In genomic region chr2:148622216-148622615, GRCm38 (mm10) we compare ENCODE assay signal across 13 mouse cellular contexts. TPM values are rescaled to one million over a fixed set of nuclear protein-coding genes. Genes with fewer than 3 reads are reported as not detected.
DNase-seq lines count a peak whose midpoint lies in the region; ATAC-seq and TF ChIP-seq lines count a peak whose summit lies in the region.
"Had no signal": no experiment of that assay in that cellular context is flagged by ENCODE, and none has a peak within 500 bp of the region (broad histone marks: within the 10 kb centered on the region; RNA-seq: fewer than 3 reads in every experiment).

No protein-coding gene starts in this region.

- H3K36me3 ChIP-seq in heart, embryonic 11.5 days (ENCODE audit: control insufficient read depth, insufficient read depth, low read length) = no peaks in the 10 kb centered on the region
- no peaks in the 10 kb centered on the region for H3K36me3 ChIP-seq in CH12.LX (replicated peaks in 1 of 2; ENCODE audit: control insufficient read depth in 1 of 2, insufficient read depth in 1 of 2, low read length in 1 of 2)
- H3K36me3 ChIP-seq: embryonic facial prominence, embryonic 10.5 days; hindbrain, embryonic 15.5 days; neural tube, embryonic 13.5 days had no signal

- no peak overlapping the region for H3K4me3 ChIP-seq in heart, embryonic 11.5 days (ENCODE audit: low read depth, low read length)
- H3K4me3 ChIP-seq in CH12.LX (replicated peaks in 1 of 3; ENCODE audit: low read depth in 2 of 3, low read length in 2 of 3, poor library complexity in 1 of 3) = no peak overlapping the region
- H3K4me3 ChIP-seq in gastrocnemius, adult 2 months = no peak overlapping the region
- H3K4me3 ChIP-seq: embryonic facial prominence, embryonic 10.5 days; hindbrain, embryonic 15.5 days; neural tube, embryonic 13.5 days had no signal

- no peak for ATAC-seq in heart, embryonic 11.5 days (replicated peaks; ENCODE audit: insufficient number of reproducible peaks, low FRiP score, low TSS enrichment)

- no peak overlapping the region for H3K9ac ChIP-seq in heart, embryonic 11.5 days (ENCODE audit: low read depth, low read length)
- H3K9ac ChIP-seq in CH12.LX (ENCODE audit: insufficient read depth, low read depth) = no peak overlapping the region
- H3K9ac ChIP-seq: hindbrain, embryonic 15.5 days; neural tube, embryonic 13.5 days had no signal

- no peak overlapping the region for H3K27ac ChIP-seq in heart, embryonic 11.5 days (ENCODE audit: low read depth, low read length)
- H3K27ac ChIP-seq in CH12.LX (ENCODE audit: insufficient read depth, low read depth) = no peak overlapping the region
- 0 out of 2 replicates have a peak overlapping the region, but pooled peaks have one; percentile 38 for H3K27ac ChIP-seq in gastrocnemius, adult 2 months
- H3K27ac ChIP-seq: embryonic facial prominence, embryonic 10.5 days; hindbrain, embryonic 15.5 days; neural tube, embryonic 13.5 days had no signal

- in situ Hi-C loops in CH12.LX (cut with MboI; ENCODE audit: low pct_ligation_motif_present, low pct_unique_long_range_greater_than_20kb, low sequenced_read_pairs) = loop anchor here (5.0 kb wide), 1 partner anchor 35 kb away; no protein-coding TSS in a partner anchor

- no peak for TF ChIP-seq CTCF in CH12.LX (conservative IDR thresholded peaks at IDR 0.05 in 1 of 2, IDR thresholded peaks at IDR 0.05 in 1 of 2; ENCODE audit: low read depth in 2 of 2, low read length in 2 of 2)
- TF ChIP-seq CTCF in gastrocnemius, adult 2 months (IDR thresholded peaks at IDR 0.05) = no peak

- no peaks in the 10 kb centered on the region for H3K27me3 ChIP-seq in heart, embryonic 11.5 days (ENCODE audit: control insufficient read depth, insufficient read depth, low read length)
- H3K27me3 ChIP-seq in CH12.LX (replicated peaks) = no peaks in the 10 kb centered on the region
- H3K27me3 ChIP-seq: hindbrain, embryonic 15.5 days; neural tube, embryonic 13.5 days had no signal

- 61% methylated on average over 3 of the region's 3 CpGs for WGBS in heart, embryonic 11.5 days (ENCODE audit: insufficient replicate concordance)

- H3K4me2 ChIP-seq in heart, embryonic 11.5 days = no peak overlapping the region
- peak overlapping the region; percentile 94; the same call in 1 of the 2 replicates for H3K4me2 ChIP-seq in CH12.LX (ENCODE audit: insufficient read depth, low read depth, poor library complexity, severe bottlenecking)
- H3K4me2 ChIP-seq: hindbrain, embryonic 15.5 days; liver, embryonic 11.5 days; neural tube, embryonic 13.5 days had no signal

- DNase-seq in heart, adult 18-20 months = peak; percentile 76 to 81
- no peak for DNase-seq in CH12.LX (ENCODE audit: extremely low read depth)
- DNase-seq in gastrocnemius, adult 2 months = peak; percentile 77
- peak; percentile 60 to 69 for DNase-seq in heart, postnatal 36 days
- DNase-seq in T-cell, adult 2 months (ENCODE audit: low spot score) = no peak
- DNase-seq in cerebellum, postnatal 4 days (ENCODE audit: low spot score in 2 of 2) = no peak
- DNase-seq in right cerebral cortex, postnatal 4 days = no peak
- DNase-seq: B cell, adult 2 months had no signal

- dilution Hi-C loops in CH12.LX (cut with MboI; ENCODE audit: extremely low pct_ligation_motif_present, extremely low pct_unique_long_range_greater_than_20kb, low sequenced_read_pairs) = no loop called here

- no peaks in the 10 kb centered on the region for H3K4me1 ChIP-seq in heart, embryonic 11.5 days (ENCODE audit: control insufficient read depth, insufficient read depth, low read length)
- peaks cover 4 to 29% of the 10 kb centered on the region in 2 experiments; a peak in 3 of 4 replicates for H3K4me1 ChIP-seq in CH12.LX (ENCODE audit: control insufficient read depth in 1 of 2, insufficient read depth in 2 of 2)
- H3K4me1 ChIP-seq: embryonic facial prominence, embryonic 10.5 days; hindbrain, embryonic 15.5 days; neural tube, embryonic 13.5 days had no signal

- no peak for TF ChIP-seq RAD21 in CH12.LX (IDR thresholded peaks at IDR 0.05; ENCODE audit: low read depth, low read length)

- H3K9me3 ChIP-seq in heart, embryonic 11.5 days (replicated peaks; ENCODE audit: control insufficient read depth, low read length) = no peaks in the 10 kb centered on the region
- no peaks in the 10 kb centered on the region for H3K9me3 ChIP-seq in CH12.LX (replicated peaks; ENCODE audit: low read length)
- H3K9me3 ChIP-seq: embryonic facial prominence, embryonic 10.5 days; hindbrain, embryonic 15.5 days; neural tube, embryonic 13.5 days had no signal

- TF ChIP-seq EP300 in CH12.LX (IDR thresholded peaks at IDR 0.05; ENCODE audit: low read length) = no peak

- intact Hi-C loops in gastrocnemius, adult 2 months (cut with DNase I) = no loop called here
- intact Hi-C loops in heart, postnatal 36 days (cut with DNase I) = no loop called here

- H3K79me2 ChIP-seq in CH12.LX (replicated peaks; ENCODE audit: control insufficient read depth, extremely low read depth, insufficient read depth, poor library complexity, severe bottlenecking) = no peaks in the 10 kb centered on the region

- TF ChIP-seq POLR2A in CH12.LX (IDR thresholded peaks at IDR 0.05; ENCODE audit: low read depth, low read length) = no peak

TF ChIP-seq in CH12.LX, 34 proteins besides CTCF, POLR2A, EP300 and RAD21:
- TF ChIP-seq MAX (IDR thresholded peaks at IDR 0.05; ENCODE audit: low read length) = no peak
- TF ChIP-seq RCOR1 (conservative IDR thresholded peaks at IDR 0.05; ENCODE audit: low read depth, low read length) = no peak
- no peak for TF ChIP-seq ZKSCAN1 (IDR thresholded peaks at IDR 0.05; ENCODE audit: borderline replicate concordance, low read depth, low read length)
- TF ChIP-seq JUN (IDR thresholded peaks at IDR 0.05; ENCODE audit: insufficient read depth, low read depth, low read length) = no peak
- no peak for TF ChIP-seq JUND (conservative IDR thresholded peaks at IDR 0.05; ENCODE audit: low read depth, low read length)
- TF ChIP-seq TCF12 (IDR thresholded peaks at IDR 0.05; ENCODE audit: low read depth, low read length) = no peak
- TF ChIP-seq POLR2AphosphoS2 (IDR thresholded peaks at IDR 0.05; ENCODE audit: low read depth, low read length) = no peak
- TF ChIP-seq ETS1 (conservative IDR thresholded peaks at IDR 0.05; ENCODE audit: low read depth, low read length) = no peak
- TF ChIP-seq PAX5 (IDR thresholded peaks at IDR 0.05; ENCODE audit: low read length) = no peak
- no peak for TF ChIP-seq GABPA (IDR thresholded peaks at IDR 0.05; ENCODE audit: insufficient replicate concordance, low read depth, low read length)
- TF ChIP-seq KAT2A (IDR thresholded peaks at IDR 0.05; ENCODE audit: insufficient replicate concordance, low read length) = no peak
- TF ChIP-seq MAZ (IDR thresholded peaks at IDR 0.05; ENCODE audit: low read depth, low read length) = no peak
- TF ChIP-seq USF1 (IDR thresholded peaks at IDR 0.05; ENCODE audit: low read depth, low read length) = no peak
- no peak for TF ChIP-seq MEF2A (IDR thresholded peaks at IDR 0.05; ENCODE audit: borderline replicate concordance, low read depth, low read length)
- no peak for TF ChIP-seq NRF1 (IDR thresholded peaks at IDR 0.05; ENCODE audit: low read depth, low read length)
- TF ChIP-seq ZC3H11A (IDR thresholded peaks at IDR 0.05; ENCODE audit: low read depth, low read length) = no peak
TF ChIP-seq in CH12.LX: peak in this region for 0.

RNA-seq across cellular contexts. Expression of gene Nxt1, which starts 50.2 kb away (rescaled TPM):
- total RNA-seq in heart, adult 18-20 months (2021) = 1 to 10 TPM; 6.4 to 8.2 TPM
- 71.3 and 71.6 TPM in 2 replicates for polyA plus RNA-seq in heart, embryonic 11.5 days (2014; fragmentation: Nextera tagmentation; extraction: Ambion mirVana)
- total RNA-seq in CH12.LX (2012; rRNA removed) (68.2 and 84.7 TPM in 2 replicates), CH12.LX (2014; rRNA removed) (125 and 127 TPM in 2 replicates)
- 77.1 and 80.6 TPM in 2 replicates for polyA plus RNA-seq in CH12.LX (2012; ENCODE audit: insufficient read length, low read depth)
- total RNA-seq in gastrocnemius, adult 2 months (2021) = 1 to 10 TPM; 6.6 to 7.7 TPM
- 10 to 100 TPM in 1 of 2 experiments, 1 to 10 TPM in 1; 7.1 to 10.2 TPM for total RNA-seq in heart, postnatal 36 days (2021)

RNA-seq across cellular contexts. Expression of gene Gzf1, which starts 58.6 kb away (rescaled TPM):
- total RNA-seq in heart, adult 18-20 months (2021) = 10 to 100 TPM; 26.2 to 29.3 TPM
- 14.7 and 16.2 TPM in 2 replicates for polyA plus RNA-seq in heart, embryonic 11.5 days (2014; fragmentation: Nextera tagmentation; extraction: Ambion mirVana)
- total RNA-seq in CH12.LX (2012; rRNA removed) (7.3 and 9.5 TPM in 2 replicates), CH12.LX (2014; rRNA removed) (8.1 and 8.5 TPM in 2 replicates)
- polyA plus RNA-seq in CH12.LX (2012; ENCODE audit: insufficient read length, low read depth) = 5.5 and 5.8 TPM in 2 replicates
- total RNA-seq in gastrocnemius, adult 2 months (2021) = 10 to 100 TPM; 18.9 to 26.3 TPM
- total RNA-seq in heart, postnatal 36 days (2021) = 10 to 100 TPM; 23.0 to 26.3 TPM

Comparison
In these comparisons a context has a peak if more than half of its experiments do, and no peak if none do; other contexts are left out.
1. DNase-seq: peak in heart, adult 18-20 months (2 of 2), gastrocnemius, adult 2 months (single experiment) and heart, postnatal 36 days (2 of 2); none in CH12.LX (single experiment), T-cell, adult 2 months (single experiment), cerebellum, postnatal 4 days (0 of 2) and right cerebral cortex, postnatal 4 days (single experiment).
2. RNA of gene Nxt1, which starts 50.2 kb away (total RNA-seq): 68.2 to 127 TPM in CH12.LX; 7.1 to 10.2 TPM in heart, postnatal 36 days, 6.4 to 8.2 TPM in heart, adult 18-20 months and 6.6 to 7.7 TPM in gastrocnemius, adult 2 months; every median in the first group is over 4 times any median in the second.